Mouse (Mus musculus) midbrain, embryonic 16.5 days (tissue): ENCODE data around the gene Ctsc. TPM values are rescaled to one million over a fixed set of nuclear protein-coding genes. Genes with fewer than 3 reads are reported as not detected.
"Not testable (repeated sequence)": the region's sequence is repeated elsewhere in the genome, so short reads cannot be mapped to it uniquely, and the experiment has no call there.

Source experiments
- ATAC-seq: fragments of 200-750 bp; cut with Nextera tagmentation; 2 replicates; pipeline ENCODE4 v1.8.0; 2017; ENCODE audit warnings: moderate TSS enrichment
- H3K27ac ChIP-seq: fragments of 300-500 bp; sonication (generic); 2 replicates; pipeline ENCODE4 v1.5.1; 2014; ENCODE audit warnings: mild to moderate bottlenecking, low read length, mixed read lengths
- H3K27me3 ChIP-seq: fragments of 300-500 bp; sonication (generic); 2 replicates; pipeline ENCODE4 v1.6.1; 2014; ENCODE audit warnings: low read depth, low read length, mixed read lengths; ENCODE audit not compliant: control insufficient read depth, insufficient read depth
- H3K36me3 ChIP-seq: fragments of 300-500 bp; sonication (generic); 2 replicates; pipeline ENCODE4 v1.6.1; 2014; ENCODE audit warnings: mild to moderate bottlenecking, low read length, moderate library complexity, mixed read lengths; ENCODE audit not compliant: control insufficient read depth, insufficient read depth
- H3K4me1 ChIP-seq: fragments of 300-500 bp; sonication (generic); 2 replicates; pipeline ENCODE4 v1.6.1; 2014; ENCODE audit warnings: mild to moderate bottlenecking, low read length, mixed read lengths; ENCODE audit not compliant: control insufficient read depth, insufficient read depth
- H3K4me2 ChIP-seq: fragments of 300-500 bp; sonication (generic); 2 replicates; pipeline ENCODE4 v1.6.1; 2014; ENCODE audit warnings: mild to moderate bottlenecking, low read length, mixed read lengths
- H3K4me3 ChIP-seq: fragments of 300-500 bp; sonication (generic); 2 replicates; pipeline ENCODE4 v1.5.1; 2014; ENCODE audit warnings: low read depth, mild to moderate bottlenecking, low read length, moderate library complexity, mixed read lengths
- H3K9ac ChIP-seq: fragments of 300-500 bp; sonication (generic); 2 replicates; pipeline ENCODE4 v1.6.1; 2014; ENCODE audit warnings: low read depth, low read length, mixed read lengths
- H3K9me3 ChIP-seq: fragments of 300-500 bp; sonication (generic); replicated peaks from 2 replicates; pipeline ENCODE4 v1.6.1; 2014; ENCODE audit warnings: mild to moderate bottlenecking, low read length, mixed read lengths; ENCODE audit not compliant: control insufficient read depth, poor library complexity, severe bottlenecking
- WGBS: fragments of 180-500 bp; shearing (Covaris S2); extraction: QIAGEN DNeasy Blood & Tissue Kit; methylation state at CpG from one replicate; pipeline ENCODE4 v1.1.7; 2014; 5-methylcytosine and 5-hydroxymethylcytosine counted together
- polyA plus RNA-seq: library from polyadenylated mRNA; unstranded; fragments of >200 nt; fragmentation: Nextera tagmentation; extraction: Ambion mirVana; gene quantifications from 2 replicates; pipeline ENCODE4 v1.2.1, GENCODE M21; 2015

Gene Ctsc
- 13.2 and 15.6 TPM in 2 replicates for polyA plus RNA-seq

GRCm38 (mm10) chr7:88277858-88278627 is at the start of gene Ctsc:
Ctsc (plus strand) TSS chr7:88278085.
- peaks cover 7% of the 10 kb centered on the region for H3K4me1 ChIP-seq
- H3K9ac ChIP-seq = peak within 1 kb of the TSS; percentile 53
- ATAC-seq = peak; percentile 88
- 2% methylated on average over 34 of the region's 34 CpGs for WGBS
- H3K4me2 ChIP-seq = peak within 1 kb of the TSS; percentile 92
- H3K4me3 ChIP-seq = peak within 1 kb of the TSS; percentile 47
- no peaks in the 10 kb centered on the region for H3K27me3 ChIP-seq
- H3K27ac ChIP-seq = no peak within 1 kb of the TSS
- H3K36me3 ChIP-seq = no peaks in the 10 kb centered on the region
- no peaks in the 10 kb centered on the region for H3K9me3 ChIP-seq

GRCm38 (mm10) chr7:88229051-88229450 is 48.8 kb upstream of the Ctsc start:
- Histone ChIP-seq H3K36me3 (no peaks in the 10 kb centered on the region), H3K4me3 (no peak overlapping the region), H3K9ac (no peak overlapping the region), H3K9me3 (no peaks in the 10 kb centered on the region), H3K27ac (no peak overlapping the region), H3K4me2 (no peak overlapping the region), H3K27me3 (no peaks in the 10 kb centered on the region), H3K4me1 (no peaks in the 10 kb centered on the region)
- WGBS = 73% methylated on average over 2 of the region's 2 CpGs
- ATAC-seq = no peak

GRCm38 (mm10) chr7:88230121-88230520 is 47.8 kb upstream of the Ctsc start:
- 96% methylated on average over 4 of the region's 4 CpGs for WGBS
- Histone ChIP-seq H3K27ac (no peak overlapping the region), H3K36me3 (no peaks in the 10 kb centered on the region)

GRCm38 (mm10) chr7:88230756-88231522 is 46.9 kb upstream of the Ctsc start:
- Histone ChIP-seq H3K36me3 (no peaks in the 10 kb centered on the region), H3K9me3 (no peaks in the 10 kb centered on the region), H3K4me1 (no peaks in the 10 kb centered on the region), H3K4me3 (no peak overlapping the region), H3K4me2 (no peak overlapping the region), H3K27ac (no peak overlapping the region), H3K9ac (no peak overlapping the region), H3K27me3 (no peaks in the 10 kb centered on the region)
- ATAC-seq = no peak
- 94% methylated on average over 7 of the region's 7 CpGs for WGBS

More at GRCm38 (mm10) chr7:88230121-88230520, 47.8 kb upstream of the Ctsc start:
- no peak overlapping the region for H3K4me3 ChIP-seq
- no peaks in the 10 kb centered on the region for H3K27me3 ChIP-seq
- no peak overlapping the region for H3K9ac ChIP-seq
- no peak for ATAC-seq
- H3K4me1 ChIP-seq = no peaks in the 10 kb centered on the region
- H3K9me3 ChIP-seq = no peaks in the 10 kb centered on the region
- H3K4me2 ChIP-seq = no peak overlapping the region

GRCm38 (mm10) chr7:88243059-88243458 is 34.8 kb upstream of the Ctsc start:
- Histone ChIP-seq H3K4me3 (no peak overlapping the region), H3K4me1 (no peaks in the 10 kb centered on the region), H3K36me3 (no peaks in the 10 kb centered on the region), H3K9ac (no peak overlapping the region), H3K27me3 (no peaks in the 10 kb centered on the region), H3K9me3 (no peaks in the 10 kb centered on the region), H3K4me2 (no peak overlapping the region), H3K27ac (no peak overlapping the region)
- no peak for ATAC-seq
- WGBS = 90% methylated on average over 3 of the region's 3 CpGs

- no peak overlapping the region for H3K27ac ChIP-seq
- no peak overlapping the region for H3K4me3 ChIP-seq
- no peaks in the 10 kb centered on the region for H3K36me3 ChIP-seq
- no peak overlapping the region for H3K9ac ChIP-seq
- H3K9me3 ChIP-seq = no peaks in the 10 kb centered on the region
- H3K4me2 ChIP-seq = no peak overlapping the region
- no peaks in the 10 kb centered on the region for H3K27me3 ChIP-seq
- no peak for ATAC-seq
- no peaks in the 10 kb centered on the region for H3K4me1 ChIP-seq
These were observed 33.4 kb upstream of the Ctsc start for GRCm38 (mm10) chr7:88244462-88244861.

- ATAC-seq = not testable (repeated sequence)
- 98% methylated on average over 2 of the region's 2 CpGs for WGBS
These were observed 27.5 kb upstream of the Ctsc start for GRCm38 (mm10) chr7:88250380-88250779.

GRCm38 (mm10) chr7:88251535-88251934 is 26.4 kb upstream of the Ctsc start:
- H3K9me3 ChIP-seq = no peaks in the 10 kb centered on the region; the same call in 1 of the 2 replicates
- no peak overlapping the region for H3K4me3 ChIP-seq
- H3K36me3 ChIP-seq = no peaks in the 10 kb centered on the region
- H3K4me2 ChIP-seq = no peak overlapping the region
- H3K4me1 ChIP-seq = no peaks in the 10 kb centered on the region
- H3K9ac ChIP-seq = no peak overlapping the region
- no peak overlapping the region for H3K27ac ChIP-seq
- no peak for ATAC-seq
- 69% methylated on average over 1 of the region's 1 CpGs for WGBS
- no peaks in the 10 kb centered on the region for H3K27me3 ChIP-seq

More at GRCm38 (mm10) chr7:88250380-88250779, 27.5 kb upstream of the Ctsc start:
- H3K27ac ChIP-seq, H3K4me2 ChIP-seq, H3K9me3 ChIP-seq, H3K4me1 ChIP-seq, H3K36me3 ChIP-seq, H3K4me3 ChIP-seq, H3K9ac ChIP-seq, H3K27me3 ChIP-seq: not testable (repeated sequence)

- no peak overlapping the region for H3K4me2 ChIP-seq
These were observed 25.8 kb upstream of the Ctsc start for GRCm38 (mm10) chr7:88252129-88252528.

More at GRCm38 (mm10) chr7:88252129-88252528, 25.8 kb upstream of the Ctsc start:
- ATAC-seq = no peak
- Histone ChIP-seq H3K9me3 (no peaks in the 10 kb centered on the region; the same call in 1 of the 2 replicates), H3K4me3 (no peak overlapping the region), H3K4me1 (no peaks in the 10 kb centered on the region), H3K27me3 (no peaks in the 10 kb centered on the region), H3K27ac (no peak overlapping the region), H3K36me3 (no peaks in the 10 kb centered on the region), H3K9ac (no peak overlapping the region)
